Mouse (Mus musculus): ENCODE results near the gene Rab19.
A peak's percentile ranks its signal among the peaks of the same experiment; 100 is the strongest.
"Not testable (repeated sequence)": the region's sequence is repeated elsewhere in the genome, so short reads cannot be mapped to it uniquely, and the experiment has no call there.

The Rab19 gene

DNA sequence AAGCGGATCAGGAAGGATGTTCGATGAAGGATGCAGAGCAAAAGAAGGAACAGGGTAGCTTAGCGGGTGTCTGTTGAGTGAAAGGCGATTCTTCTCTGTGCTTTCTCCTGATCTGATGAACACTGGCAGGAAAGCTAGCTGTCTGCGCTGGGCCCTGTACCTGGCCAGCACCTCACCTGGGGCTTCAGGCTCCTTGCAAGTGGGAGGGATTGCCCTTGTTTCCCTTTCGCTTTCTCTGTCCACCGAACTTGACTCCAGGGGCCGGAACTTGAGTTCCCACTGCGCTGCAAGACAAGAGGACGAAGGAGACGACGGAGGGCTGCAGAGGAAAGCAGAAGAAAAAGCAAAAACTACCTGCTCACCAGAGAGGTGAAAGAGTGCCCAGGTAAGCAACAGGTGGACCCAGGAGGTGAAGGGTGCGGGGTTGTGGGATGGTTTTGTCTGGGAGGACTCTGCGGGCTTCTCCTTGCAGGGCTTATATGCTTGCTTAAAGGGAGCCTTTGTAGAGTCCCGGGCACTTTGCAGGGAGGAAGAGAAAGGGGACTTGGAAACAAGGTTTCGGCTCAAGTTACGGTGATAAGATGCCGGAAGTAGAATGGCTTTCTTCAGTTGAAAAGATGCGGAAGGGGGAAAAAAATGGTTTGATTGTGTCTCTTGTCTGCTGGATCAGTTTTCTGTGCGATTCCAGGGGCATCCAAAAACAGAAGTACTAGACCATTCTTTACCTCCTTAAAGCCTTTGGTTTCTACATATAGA, at the start of gene Rab19:
Gene Rab19, plus strand, starts transcription at position 51 of the 756 bp plus-strand sequence.
- no peak for DNase-seq

DNA sequence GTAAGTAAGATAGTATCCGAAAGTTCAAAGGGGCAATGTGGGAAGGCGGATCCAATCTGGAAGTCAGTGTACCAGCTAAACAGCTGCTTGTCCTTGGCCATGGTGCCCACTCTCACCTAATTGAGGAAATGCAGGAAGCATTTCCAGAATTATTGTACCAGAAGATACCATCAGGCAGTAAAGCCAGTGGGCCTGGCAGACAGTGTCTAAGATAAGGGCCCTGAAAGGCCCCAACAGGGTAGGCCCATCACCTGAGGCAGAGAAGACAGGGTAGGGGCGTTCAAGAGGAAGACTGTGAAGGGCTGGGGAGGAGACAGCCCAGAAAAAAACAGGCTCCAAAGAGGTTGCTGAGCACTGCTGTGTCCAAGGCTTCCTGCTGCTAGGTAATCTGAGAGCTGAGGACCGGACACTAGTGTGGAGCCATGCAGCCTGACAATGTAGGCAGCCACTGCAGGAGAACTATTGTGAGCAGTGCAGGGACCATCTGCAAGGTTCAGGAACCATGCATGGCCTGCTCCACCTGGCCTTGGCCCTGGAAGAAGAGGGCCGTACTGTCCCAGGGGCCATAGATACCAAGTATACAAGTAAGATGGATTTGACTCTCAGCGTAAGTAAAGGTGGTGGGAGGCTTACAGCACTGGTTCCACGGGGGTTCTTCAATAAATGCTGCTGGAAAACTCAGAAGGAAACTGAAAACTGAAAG, 48.8 kb upstream of the Rab19 start:
- DNase-seq: no peak

DNA sequence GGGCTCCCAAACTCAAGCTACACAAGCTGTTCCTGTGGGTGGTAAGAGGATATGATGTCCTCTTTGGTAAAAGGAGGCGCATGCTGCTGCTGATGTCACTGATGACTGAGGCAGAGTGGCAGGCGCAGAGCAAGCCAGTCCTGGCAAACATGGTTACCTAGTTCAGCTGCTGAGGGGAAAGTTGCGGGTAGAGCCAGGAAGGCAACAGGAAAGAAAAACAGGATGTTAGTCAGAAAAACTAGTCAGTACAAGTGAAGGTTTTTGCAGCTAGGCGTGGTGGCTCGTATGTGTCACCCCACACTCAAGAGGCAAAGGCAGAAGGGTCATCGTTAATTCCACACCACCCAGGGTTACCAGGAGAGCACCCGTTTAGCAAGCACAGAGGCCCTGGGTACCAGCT, 46.8 kb upstream of the Rab19 start:
- DNase-seq: no peak

DNA sequence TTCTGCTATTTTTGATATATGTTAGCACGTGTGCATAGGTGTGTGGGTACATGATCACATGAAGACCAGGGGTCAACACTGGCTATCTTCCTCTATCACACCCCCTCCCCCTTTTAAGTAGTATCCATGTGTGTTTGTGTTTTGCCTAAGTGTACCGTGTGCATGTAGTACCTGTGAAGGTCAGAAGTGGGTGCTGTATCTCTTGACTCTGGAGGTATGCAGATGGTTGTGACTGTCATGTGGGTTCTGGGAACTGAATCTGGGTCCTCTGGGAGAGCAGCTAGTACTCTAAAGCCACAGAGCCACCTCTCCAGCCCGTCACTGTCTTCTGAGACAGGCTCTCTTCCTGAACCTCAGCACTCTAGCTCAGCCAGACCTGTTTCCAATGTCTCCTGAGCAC, 46.1 kb upstream of the Rab19 start:
- DNase-seq: no peak

DNA sequence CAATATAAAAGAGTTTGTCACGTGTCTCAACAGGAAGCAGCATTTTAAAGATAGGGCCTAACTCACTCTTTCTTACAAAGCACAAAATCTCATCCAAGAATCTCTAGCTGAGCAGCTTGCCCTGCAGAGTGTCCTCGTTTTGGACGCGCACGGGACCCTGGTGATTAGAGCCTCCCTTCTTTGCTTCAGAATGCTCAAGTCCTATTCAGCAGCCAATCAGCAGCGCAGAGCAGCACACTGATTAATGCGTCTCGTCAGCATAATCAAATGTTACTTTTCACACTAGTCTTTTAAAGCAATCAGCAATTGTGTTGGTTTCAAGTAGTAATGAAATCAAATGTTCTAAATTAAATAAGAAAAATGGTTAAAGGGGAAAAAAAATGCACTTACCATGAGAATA, 42.6 kb upstream of the Rab19 start:
- no peak for DNase-seq

DNA sequence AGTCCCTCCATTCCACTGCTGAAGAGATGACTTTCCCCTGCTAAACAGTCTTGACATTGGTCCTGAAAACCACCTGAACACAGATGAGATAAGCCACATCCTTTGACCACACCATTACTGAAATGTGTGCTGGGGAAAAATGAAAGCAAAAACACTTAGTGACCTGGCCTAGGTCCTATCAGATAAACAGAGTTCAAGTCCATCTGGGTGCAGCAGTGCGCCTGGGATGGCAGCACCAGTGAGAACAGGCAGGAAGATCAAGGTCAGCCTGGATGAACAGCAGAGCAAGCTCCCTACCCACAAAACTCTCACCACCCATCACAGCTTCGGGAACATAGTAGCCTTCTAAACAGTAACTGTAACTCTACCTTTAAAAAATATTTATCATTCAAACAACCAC, 39.2 kb upstream of the Rab19 start:
- DNase-seq: no peak

DNA sequence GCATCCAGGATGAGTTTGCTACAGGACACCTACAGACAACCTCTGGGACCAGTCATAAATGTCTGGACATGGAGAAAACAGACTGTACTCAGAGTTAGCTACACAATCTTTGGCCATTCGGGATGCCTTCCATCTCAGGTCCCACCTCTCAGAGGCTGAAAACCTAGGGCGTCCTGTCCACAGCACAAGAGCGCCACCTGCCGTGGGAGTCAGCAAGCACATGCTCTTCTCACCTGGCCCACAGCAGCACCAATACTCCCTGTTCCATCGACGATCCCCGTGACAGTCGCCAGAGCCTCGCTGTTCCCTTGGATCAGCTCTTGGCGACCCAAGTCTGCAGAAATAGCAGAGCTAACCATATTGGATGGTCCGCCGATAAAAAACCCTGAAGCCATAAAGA, 37.0 kb upstream of the Rab19 start:
- peak; percentile 83 for DNase-seq

DNA sequence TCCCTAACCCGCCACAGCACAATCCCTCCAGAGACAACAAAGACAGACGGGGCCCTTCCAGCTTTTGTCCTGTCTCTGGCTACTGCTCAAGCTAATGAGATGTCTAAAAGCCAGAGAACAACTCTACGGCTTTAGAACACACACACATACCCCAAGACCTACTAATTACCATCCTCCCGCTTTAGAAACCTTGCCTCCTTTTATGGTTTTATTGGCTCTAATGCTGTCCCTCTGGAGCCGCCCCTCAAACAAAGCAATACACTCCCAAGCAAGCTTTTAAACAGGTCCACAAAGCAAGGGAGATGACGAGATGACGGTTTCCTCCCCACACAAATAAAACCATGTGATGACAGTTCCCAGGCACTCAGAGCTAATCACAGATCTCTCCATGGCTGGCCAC, 35.5 kb upstream of the Rab19 start:
- no peak for DNase-seq

DNA sequence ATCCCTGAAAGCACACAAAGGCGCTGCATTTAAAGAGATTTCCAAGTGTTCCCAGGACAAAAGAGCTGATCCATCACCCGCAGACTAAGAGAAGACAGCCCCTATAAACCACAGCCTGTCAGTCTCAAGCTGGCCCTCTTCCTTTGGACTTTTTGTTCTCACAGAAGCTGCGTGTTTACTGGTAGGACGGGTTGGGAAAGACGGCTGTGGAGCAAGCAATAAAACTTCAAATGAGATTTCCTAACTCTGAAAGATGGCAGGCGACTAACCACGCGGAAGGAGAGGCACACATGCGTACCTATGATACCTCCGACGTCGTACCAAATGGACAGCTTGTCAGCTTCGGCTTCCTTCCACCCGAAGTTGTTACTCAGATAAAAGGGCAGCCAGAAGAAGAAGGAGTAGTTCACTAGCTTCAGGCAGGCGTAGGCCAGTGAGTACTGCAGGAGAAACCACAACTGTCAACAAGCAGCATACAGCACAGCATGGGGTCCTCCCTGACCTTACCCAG, 33.9 kb upstream of the Rab19 start:
- no peak for DNase-seq

DNA sequence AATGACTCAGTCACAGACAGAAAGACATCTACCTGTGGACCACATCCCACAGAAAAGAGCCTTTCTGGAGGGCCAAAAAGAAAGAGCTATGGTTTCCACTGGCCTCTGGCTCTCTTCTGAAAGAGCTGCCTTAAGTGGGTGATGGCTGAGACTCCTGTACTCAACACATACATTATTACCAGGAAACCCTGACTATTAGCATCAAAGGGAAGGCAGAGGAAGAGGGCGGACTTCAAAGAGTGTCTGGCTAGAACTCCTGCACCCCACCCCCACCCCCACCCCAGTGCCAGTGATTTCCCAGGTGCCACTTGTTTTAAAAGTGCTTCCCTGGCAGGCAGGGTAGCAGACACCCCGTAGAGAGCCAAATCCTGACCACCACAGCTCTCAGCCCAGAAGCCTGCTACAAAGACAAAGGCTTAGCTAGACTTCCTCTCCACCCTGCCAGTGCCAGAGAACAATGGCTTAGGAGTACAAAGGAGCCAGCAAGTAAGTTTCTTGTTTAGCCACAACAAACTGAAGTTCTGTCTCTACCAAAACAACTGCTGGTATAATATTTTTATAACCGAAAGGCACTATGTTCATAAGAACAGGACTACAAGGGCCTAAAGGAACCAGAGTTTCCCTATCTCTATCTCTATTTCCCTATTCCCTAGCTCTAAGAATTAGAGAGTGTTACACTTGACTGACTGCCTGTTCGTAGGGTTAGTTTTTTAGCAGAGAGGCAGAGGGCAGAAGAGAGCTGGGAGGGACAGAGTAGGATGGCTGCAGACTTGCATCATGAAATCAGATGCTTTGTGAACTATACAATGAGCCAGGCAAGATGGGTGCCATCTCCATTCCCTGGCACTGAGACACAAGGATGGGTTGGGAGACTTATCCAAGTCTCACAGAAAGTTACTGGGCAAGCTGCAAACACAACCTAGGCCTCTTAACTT, 32.8 kb upstream of the Rab19 start:
- DNase-seq: no peak

DNA sequence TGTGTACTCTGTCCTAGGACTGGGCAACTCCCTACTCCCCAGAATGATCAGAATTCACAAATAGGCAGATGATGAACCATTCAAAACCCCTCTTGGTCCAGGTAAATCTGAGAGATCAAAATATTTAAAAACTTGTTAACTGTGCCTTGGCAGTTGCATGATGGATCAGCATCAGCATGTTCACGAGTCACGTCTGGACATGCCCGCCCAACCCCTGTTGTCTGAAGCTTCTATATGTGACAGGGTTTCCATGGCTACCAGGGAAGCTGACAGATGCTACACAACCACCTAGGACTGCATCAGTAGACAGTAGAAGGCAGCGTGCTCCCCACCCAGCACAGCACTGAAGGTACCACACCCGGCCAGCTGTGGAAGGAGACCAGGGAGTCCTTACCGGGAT, 32.0 kb upstream of the Rab19 start:
- no peak for DNase-seq

DNA sequence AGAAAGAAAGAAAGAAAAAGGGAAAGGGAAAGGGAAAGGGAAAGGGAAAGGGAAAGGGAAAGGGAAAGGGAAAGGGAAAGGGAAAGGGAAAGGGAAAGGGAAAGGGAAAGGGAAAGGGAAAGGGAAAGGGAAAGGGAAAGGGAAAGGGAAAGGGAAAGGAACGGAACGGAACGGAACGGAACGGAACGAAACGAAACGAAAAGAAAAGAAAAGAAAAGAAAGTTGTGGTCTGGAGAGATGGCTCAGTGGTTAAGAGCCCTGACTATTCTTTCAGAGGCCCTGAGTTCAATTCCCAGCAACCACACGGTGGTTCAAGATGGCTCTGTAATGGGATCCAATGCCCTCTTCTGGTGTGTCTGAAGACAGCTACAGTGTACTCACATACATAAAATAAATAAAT, 21.8 kb upstream of the Rab19 start:
- DNase-seq: not testable (repeated sequence)

DNA sequence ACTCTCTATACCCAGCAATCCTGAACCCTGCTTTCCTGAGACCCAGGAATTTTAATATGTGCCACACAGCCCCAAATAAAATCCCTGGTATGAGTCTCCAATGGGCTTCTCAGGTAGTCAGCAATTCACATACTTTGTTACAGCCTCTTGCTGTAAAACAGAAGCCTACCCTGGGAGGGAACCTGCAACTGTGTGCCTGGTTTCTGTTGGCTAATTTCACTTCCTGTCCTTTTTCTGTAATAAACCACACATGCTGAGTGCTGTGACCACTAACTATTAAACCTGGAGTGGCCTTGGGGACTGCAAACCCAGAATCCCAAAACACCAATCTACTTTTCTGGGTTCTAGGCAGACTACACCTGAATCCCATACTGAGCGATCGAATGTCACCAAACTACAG, 18.3 kb upstream of the Rab19 start:
- no peak for DNase-seq

DNA sequence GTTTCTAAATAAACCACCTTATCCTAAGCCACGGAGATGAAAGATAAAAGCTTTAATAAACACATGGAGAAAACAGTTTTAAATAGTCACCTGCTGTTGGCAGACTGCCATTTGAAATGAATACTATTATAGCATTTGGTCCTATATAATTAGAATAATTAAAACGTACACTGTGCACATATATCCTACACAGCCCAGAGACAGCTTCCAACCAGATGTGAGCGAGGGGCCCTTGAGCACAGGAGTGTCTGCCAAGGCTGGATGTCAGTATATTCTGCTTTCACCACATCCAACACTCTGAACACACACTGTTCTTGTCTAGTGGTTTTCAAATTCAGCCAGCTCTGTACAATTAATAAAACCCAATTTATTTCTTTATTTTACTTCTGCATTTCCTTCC, 11.3 kb upstream of the Rab19 start:
- no peak for DNase-seq

DNA sequence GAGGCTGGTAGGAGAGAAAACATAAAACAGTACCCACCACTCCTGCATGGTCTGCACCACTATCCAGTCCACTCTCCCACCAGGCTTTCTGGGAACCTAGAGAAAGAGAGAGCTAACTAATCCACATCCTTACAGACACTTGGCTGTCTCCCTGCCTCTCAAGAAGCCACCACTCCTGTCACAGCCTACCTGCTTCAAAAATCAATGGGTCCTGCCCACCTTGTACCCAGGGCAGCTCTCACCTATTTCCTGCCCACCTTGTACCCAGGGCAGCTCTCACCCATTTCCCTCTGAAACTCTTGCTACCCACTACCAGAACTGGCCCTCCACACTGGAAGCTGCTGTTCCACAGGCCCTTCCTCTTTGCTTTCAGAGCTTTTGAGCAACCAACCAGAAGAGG, 8.9 kb upstream of the Rab19 start:
- no peak for DNase-seq

DNA sequence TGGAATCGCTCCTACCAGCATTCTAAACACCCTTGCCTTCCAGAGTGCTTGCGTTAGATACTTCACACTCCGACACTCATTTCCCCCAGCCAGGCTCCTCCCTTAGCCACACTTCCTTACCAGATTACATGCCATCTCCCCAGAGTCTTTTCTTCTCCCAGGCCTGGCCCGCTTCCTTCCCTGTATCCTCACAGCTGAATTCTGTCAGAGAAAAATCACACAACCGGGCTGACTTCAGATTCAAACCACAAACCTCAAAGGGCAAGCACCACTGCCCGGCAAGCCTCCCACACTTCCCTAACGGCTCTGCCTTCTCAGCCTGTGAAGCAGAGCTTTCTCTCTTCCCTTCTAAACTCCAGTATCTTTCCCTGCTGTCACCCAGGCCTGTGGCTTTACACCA, 8.2 kb upstream of the Rab19 start:
- no peak for DNase-seq

DNA sequence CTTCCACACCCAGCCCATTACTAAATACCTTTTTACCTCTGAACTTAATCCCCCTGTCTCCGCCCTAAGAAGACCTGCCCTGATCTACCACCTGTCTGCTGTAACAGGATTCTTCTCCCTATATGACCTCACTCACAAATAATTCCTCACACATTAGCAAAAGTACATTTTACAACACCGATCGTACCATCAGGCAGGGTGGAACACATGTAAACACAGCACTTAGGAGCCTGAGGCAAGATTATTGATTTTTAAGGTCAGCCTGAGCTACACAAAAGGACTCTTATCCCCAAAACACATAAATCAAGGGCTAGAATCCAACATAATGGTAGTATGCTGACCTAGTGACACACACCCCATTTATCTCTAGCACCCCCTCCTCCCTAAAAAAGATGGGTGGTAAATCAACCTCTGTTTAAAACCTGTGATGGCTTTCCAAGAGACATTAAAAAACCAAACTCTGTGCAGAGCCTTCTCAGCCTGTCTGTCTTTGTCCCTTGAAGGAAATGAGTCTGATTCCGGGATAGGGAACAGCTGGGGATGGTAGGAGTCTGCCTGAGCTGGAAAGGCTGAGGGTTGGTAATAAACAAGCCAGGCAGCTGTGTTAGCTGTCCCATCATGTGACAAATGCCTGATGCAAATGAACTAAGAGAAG, 7.5 kb upstream of the Rab19 start:
- no peak for DNase-seq

DNA sequence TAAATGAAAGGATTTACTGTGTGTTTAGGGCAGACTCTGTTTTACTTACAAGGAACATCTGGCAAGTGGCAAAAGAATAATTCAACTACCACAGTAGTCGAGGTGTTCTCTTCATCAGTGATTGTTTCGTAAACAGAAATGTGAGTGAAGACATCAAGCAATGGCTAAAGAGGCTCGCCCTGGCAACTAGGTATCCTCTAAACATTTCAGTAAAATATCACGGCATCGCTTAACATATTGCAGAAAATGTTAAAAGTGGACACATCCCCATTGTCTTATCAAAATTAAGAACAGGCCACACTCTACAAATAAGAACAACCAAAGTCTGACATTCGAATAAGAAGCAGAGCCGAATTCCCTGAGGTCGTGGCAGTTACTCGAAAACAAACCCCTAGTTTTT, 4.2 kb upstream of the Rab19 start:
- no peak for DNase-seq

DNA sequence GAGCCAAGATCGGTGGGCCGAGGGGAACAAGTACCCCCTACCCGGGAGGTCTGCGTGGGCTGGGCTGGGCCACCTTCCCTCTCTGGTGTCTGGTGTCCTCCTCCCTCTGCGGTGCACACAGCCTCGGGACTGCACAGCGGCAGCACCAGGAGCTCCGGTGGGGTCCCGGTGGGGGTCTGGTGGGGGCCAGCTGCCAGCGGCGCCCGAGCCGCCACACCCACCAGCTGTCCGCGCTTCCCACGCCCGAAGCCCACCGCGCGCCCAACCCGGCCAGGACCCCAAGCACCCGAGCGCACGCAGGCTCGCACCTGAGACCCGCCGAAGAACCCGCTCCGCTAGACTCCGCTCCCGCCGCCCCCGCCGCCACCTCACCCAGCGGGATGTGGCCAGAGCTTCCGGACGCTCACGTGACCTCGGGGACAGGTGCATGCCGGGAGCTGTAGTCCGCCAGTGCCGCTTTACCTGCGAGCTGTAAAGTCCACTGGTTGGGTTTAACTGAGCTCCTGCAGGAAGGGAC, 3.6 kb upstream of the Rab19 start, which contains the start of gene Slc37a3:
Gene Slc37a3, minus strand, starts transcription at position 365 of the 517 bp plus-strand sequence.
- peak; percentile 91 for DNase-seq

DNA sequence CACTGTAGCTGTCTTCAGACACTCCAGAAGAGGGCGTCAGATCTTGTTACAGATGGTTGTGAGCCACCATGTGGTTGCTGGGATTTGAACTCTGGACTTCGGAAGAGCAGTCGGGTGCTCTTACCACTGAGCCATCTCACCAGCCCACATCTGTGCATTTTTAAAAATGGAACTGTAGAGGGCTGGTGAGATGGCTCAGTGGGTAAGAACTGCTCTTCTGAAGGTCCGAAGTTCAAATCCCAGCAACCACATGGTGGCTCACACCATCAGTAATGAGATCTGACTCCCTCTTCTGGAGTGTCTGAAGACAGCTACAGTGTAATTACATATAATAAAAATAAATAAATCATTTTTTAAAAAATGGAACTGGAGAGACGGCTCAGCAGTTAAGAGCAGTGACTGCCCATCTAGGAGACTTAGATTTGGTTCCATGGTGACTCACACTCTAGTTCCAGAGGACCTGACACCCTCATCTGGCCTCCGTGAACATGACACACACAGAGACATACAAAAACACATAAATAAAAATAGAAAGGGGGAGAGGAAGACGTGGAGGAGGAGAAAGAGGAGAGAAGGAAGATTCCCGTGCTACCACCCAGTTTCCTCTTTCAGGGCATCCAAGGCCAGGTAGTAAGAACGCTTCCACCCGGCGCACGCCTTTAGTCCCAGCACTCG, 2.7 kb upstream of the Rab19 start:
- DNase-seq: not testable (repeated sequence)

DNA sequence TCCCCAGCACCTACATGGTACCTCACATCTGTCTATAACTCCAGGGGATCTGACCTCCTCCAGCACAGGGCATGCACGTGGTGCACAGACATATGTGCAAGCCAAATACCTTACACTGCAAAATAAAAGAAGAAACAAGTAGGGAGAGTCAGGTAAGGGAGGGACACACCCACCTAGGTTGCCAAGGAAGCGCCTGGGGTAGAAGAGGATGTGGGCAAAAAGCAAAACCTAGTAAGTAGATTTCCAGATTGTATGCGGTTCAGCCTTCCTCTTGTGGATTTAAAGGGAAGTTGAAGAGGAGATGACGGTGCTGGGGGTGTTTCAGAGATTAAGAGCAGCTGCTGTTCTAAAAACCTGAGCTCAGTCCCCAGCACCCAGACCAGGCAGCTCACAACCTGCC, 1.8 kb upstream of the Rab19 start:
- DNase-seq: no peak

DNA sequence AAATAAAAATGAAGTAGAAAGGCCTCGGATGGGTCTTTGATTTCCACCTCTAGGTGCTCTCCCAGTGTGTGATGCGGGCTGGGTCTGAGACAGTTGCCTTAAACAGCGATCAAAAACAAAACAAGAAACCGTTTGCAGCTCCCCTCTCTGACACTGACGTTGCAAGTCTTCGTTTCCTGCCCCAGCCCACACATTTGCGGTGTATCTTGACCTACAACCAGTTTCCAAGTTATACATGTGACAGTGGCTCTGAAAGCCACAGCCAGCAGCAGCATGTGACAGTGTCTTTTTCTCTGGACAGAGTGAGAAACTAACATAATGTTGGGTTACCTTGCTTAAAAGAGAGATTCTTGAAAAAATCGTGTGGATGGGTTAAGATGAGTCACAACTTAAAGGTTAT, 1.2 kb upstream of the Rab19 start:
- no peak for DNase-seq
